Mouse (Mus musculus) neural tube, embryonic 11.5 days (tissue): ENCODE results near the gene Calml4. TPM values are rescaled to one million over a fixed set of nuclear protein-coding genes. Genes with fewer than 3 reads are reported as not detected.
A peak's percentile ranks its signal among the peaks of the same experiment; 100 is the strongest.
"Not testable (repeated sequence)": the region's sequence is repeated elsewhere in the genome, so short reads cannot be mapped to it uniquely, and the experiment has no call there.

Experiments
- ATAC-seq: fragments of 200-750 bp; cut with Nextera tagmentation; 2 replicates; pipeline ENCODE4 v1.8.0; 2017; ENCODE audit warnings: moderate number of reproducible peaks, mild to moderate bottlenecking, moderate TSS enrichment, moderate library complexity; ENCODE audit not compliant: insufficient read depth, low FRiP score, low TSS enrichment
- DNase-seq: peaks from one replicate; pipeline ENCODE4 v3.0.0-alpha.2; 2015; ENCODE audit warnings: low spot score
- H3K27ac ChIP-seq: fragments of 300-500 bp; sonication (generic); 2 replicates; pipeline ENCODE4 v1.5.1; 2014; ENCODE audit warnings: low read depth, mild to moderate bottlenecking, low read length
- H3K27me3 ChIP-seq: fragments of 300-500 bp; sonication (generic); 2 replicates; pipeline ENCODE4 v1.6.1; 2014; ENCODE audit warnings: mild to moderate bottlenecking, low read length, mixed read lengths; ENCODE audit not compliant: control insufficient read depth, insufficient read depth
- H3K36me3 ChIP-seq: fragments of 300-500 bp; sonication (generic); 2 replicates; pipeline ENCODE4 v1.6.1; 2014; ENCODE audit warnings: mild to moderate bottlenecking, low read length, moderate library complexity, mixed read lengths; ENCODE audit not compliant: control insufficient read depth, insufficient read depth
- H3K4me1 ChIP-seq: fragments of 300-500 bp; sonication (generic); 2 replicates; pipeline ENCODE4 v1.6.1; 2014; ENCODE audit warnings: low read length, mixed read lengths; ENCODE audit not compliant: control insufficient read depth, insufficient read depth
- H3K4me2 ChIP-seq: fragments of 300-500 bp; sonication (generic); 2 replicates; pipeline ENCODE4 v1.6.1; 2014; ENCODE audit warnings: low read depth, mild to moderate bottlenecking, moderate library complexity
- H3K4me3 ChIP-seq: fragments of 300-500 bp; sonication (generic); 2 replicates; pipeline ENCODE4 v1.5.1; 2014; ENCODE audit warnings: low read depth, low read length
- H3K9ac ChIP-seq: fragments of 300-500 bp; sonication (generic); 2 replicates; pipeline ENCODE4 v1.6.1; 2014; ENCODE audit warnings: mild to moderate bottlenecking, low read length
- H3K9me3 ChIP-seq: fragments of 300-500 bp; sonication (generic); 2 replicates; pipeline ENCODE4 v1.6.1; 2016; ENCODE audit warnings: low read length; ENCODE audit not compliant: control insufficient read depth
- WGBS: fragments of 180-500 bp; shearing (Covaris S2); extraction: QIAGEN DNeasy Blood & Tissue Kit; methylation state at CpG from one replicate; pipeline ENCODE4 v1.1.7; 2014; 5-methylcytosine and 5-hydroxymethylcytosine counted together
- polyA plus RNA-seq: library from polyadenylated mRNA; unstranded; fragments of >200 nt; fragmentation: Nextera tagmentation; extraction: Ambion mirVana; gene quantifications from 2 replicates; pipeline ENCODE4 v1.2.1, GENCODE M21; 2014

Gene Calml4
- polyA plus RNA-seq, 1 experiment from 2014 or later, result 1.8 TPM

DNA sequence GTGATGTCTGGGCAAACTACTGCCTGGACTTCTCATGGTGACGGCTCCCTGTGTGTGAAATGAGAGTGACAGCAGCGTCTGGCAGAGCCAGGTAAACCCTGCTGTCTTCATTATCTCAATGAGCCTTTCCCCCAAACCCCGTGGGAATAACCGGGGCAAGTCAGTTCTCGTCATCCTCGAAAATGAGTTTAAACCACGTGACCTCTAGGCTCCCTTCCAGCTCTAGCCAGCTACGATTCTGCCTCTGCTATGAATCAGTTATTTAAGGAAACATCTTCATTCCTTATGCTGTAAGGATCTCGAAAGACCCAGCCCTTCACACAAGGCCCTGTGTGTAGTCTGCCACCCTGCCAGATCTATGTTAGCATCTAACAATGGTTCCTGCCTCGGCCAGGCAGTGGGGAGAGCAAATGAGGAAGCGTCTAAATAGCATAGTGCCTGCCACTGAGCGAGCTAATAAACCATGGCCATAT, 40.7 kb upstream of the Calml4 start:
- Histone ChIP-seq H3K9ac (no peak overlapping the region), H3K4me3 (no peak overlapping the region), H3K36me3 (no peaks in the 10 kb centered on the region), H3K4me2 (no peak overlapping the region), H3K9me3 (no peaks in the 10 kb centered on the region), H3K4me1 (no peaks in the 10 kb centered on the region; the same call in 1 of the 2 replicates), H3K27ac (no peak overlapping the region), H3K27me3 (no peaks in the 10 kb centered on the region)
- 74% methylated on average over 12 of the region's 12 CpGs for WGBS
- DNase-seq (no peak), ATAC-seq (no peak)

GRCm38 (mm10) chr9:62817828-62818614, 39.9 kb upstream of the Calml4 start:
- Histone ChIP-seq H3K27ac (no peak overlapping the region), H3K36me3 (no peaks in the 10 kb centered on the region), H3K27me3 (no peaks in the 10 kb centered on the region), H3K4me2 (no peak overlapping the region), H3K4me3 (no peak overlapping the region), H3K9ac (no peak overlapping the region), H3K9me3 (no peaks in the 10 kb centered on the region), H3K4me1 (no peaks in the 10 kb centered on the region)
- ATAC-seq, result no peak
- WGBS, result 84% methylated on average over 4 of the region's 4 CpGs
- no peak for DNase-seq

- H3K27me3 ChIP-seq, result no peaks in the 10 kb centered on the region
- 90% methylated on average over 3 of the region's 3 CpGs for WGBS
- H3K9me3 ChIP-seq, result no peaks in the 10 kb centered on the region
- H3K4me2 ChIP-seq, result no peak overlapping the region
- H3K36me3 ChIP-seq, result no peaks in the 10 kb centered on the region
- no peak overlapping the region for H3K27ac ChIP-seq
- H3K4me1 ChIP-seq, result no peaks in the 10 kb centered on the region
- ATAC-seq, result no peak
- no peak overlapping the region for H3K4me3 ChIP-seq
- DNase-seq, result no peak
- no peak overlapping the region for H3K9ac ChIP-seq
Observed at GRCm38 (mm10) chr9:62819494-62819893, 38.4 kb upstream of the Calml4 start.

GRCm38 (mm10) chr9:62819910-62820309, 38.0 kb upstream of the Calml4 start:
- not testable (repeated sequence) for ATAC-seq, H3K4me1 ChIP-seq, H3K9me3 ChIP-seq, H3K27ac ChIP-seq, H3K9ac ChIP-seq, H3K36me3 ChIP-seq, H3K4me3 ChIP-seq, H3K4me2 ChIP-seq, DNase-seq, H3K27me3 ChIP-seq
- WGBS, result 89% methylated on average over 6 of the region's 6 CpGs

GRCm38 (mm10) chr9:62820829-62821228, 37.1 kb upstream of the Calml4 start:
- no peak overlapping the region for H3K27ac ChIP-seq
- no peak for ATAC-seq
- no peaks in the 10 kb centered on the region for H3K27me3 ChIP-seq
- no peak for DNase-seq
- H3K4me2 ChIP-seq, result no peak overlapping the region
- no peaks in the 10 kb centered on the region for H3K36me3 ChIP-seq
- no peak overlapping the region for H3K4me3 ChIP-seq
- H3K4me1 ChIP-seq, result peaks cover 2% of the 10 kb centered on the region; the same call in 1 of the 2 replicates
- WGBS, result 87% methylated on average over 6 of the region's 6 CpGs
- H3K9ac ChIP-seq, result no peak overlapping the region
- no peaks in the 10 kb centered on the region for H3K9me3 ChIP-seq

DNA sequence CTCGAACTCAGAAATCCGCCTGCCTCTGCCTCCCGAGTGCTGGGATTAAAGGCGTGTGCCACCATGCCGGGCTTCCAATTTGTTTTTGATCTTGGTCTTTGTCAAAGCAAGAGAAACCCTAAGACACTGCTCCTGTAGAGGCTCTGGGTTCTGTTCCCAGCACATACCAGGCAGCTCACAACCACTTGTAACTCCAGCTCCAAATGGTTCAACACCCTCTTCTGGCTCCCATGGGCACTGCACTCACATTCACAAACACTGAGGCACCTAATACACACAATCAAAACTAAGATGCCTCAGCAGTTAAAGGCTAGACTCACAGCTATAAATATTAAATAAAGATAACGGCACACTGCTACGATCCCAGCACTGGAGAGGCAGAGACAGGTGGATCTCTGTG, 36.1 kb upstream of the Calml4 start:
- no peak for DNase-seq
- H3K27me3 ChIP-seq, result no peaks in the 10 kb centered on the region
- no peaks in the 10 kb centered on the region for H3K36me3 ChIP-seq
- no peaks in the 10 kb centered on the region for H3K9me3 ChIP-seq
- H3K4me1 ChIP-seq, result peaks cover 2% of the 10 kb centered on the region; the same call in 1 of the 2 replicates
- H3K27ac ChIP-seq, result no peak overlapping the region
- H3K4me2 ChIP-seq, result no peak overlapping the region
- no peak overlapping the region for H3K4me3 ChIP-seq
- WGBS, result 94% methylated on average over 7 of the region's 7 CpGs
- no peak overlapping the region for H3K9ac ChIP-seq
- ATAC-seq, result no peak

GRCm38 (mm10) chr9:62825791-62826393, 32.0 kb upstream of the Calml4 start:
- no peak for ATAC-seq
- H3K9ac ChIP-seq, result no peak overlapping the region
- H3K27ac ChIP-seq, result no peak overlapping the region

GRCm38 (mm10) chr9:62826456-62826855, 31.4 kb upstream of the Calml4 start:
- WGBS, result 10% methylated on average over 7 of the region's 7 CpGs
- no peak overlapping the region for H3K4me2 ChIP-seq
- no peak for ATAC-seq

More at GRCm38 (mm10) chr9:62825791-62826393, 32.0 kb upstream of the Calml4 start:
- DNase-seq, result no peak
- no peaks in the 10 kb centered on the region for H3K9me3 ChIP-seq
- no peak overlapping the region for H3K4me2 ChIP-seq
- H3K27me3 ChIP-seq, result no peaks in the 10 kb centered on the region
- no peaks in the 10 kb centered on the region for H3K36me3 ChIP-seq
- 10% methylated on average over 8 of the region's 9 CpGs for WGBS
- peaks cover 4% of the 10 kb centered on the region; the same call in 1 of the 2 replicates for H3K4me1 ChIP-seq
- no peak overlapping the region for H3K4me3 ChIP-seq

More at GRCm38 (mm10) chr9:62826456-62826855, 31.4 kb upstream of the Calml4 start:
- Histone ChIP-seq H3K36me3 (no peaks in the 10 kb centered on the region), H3K27ac (peak overlapping the region; percentile 42; the same call in 1 of the 2 replicates), H3K4me3 (no peak overlapping the region), H3K9me3 (no peaks in the 10 kb centered on the region), H3K4me1 (peaks cover 4% of the 10 kb centered on the region; the same call in 1 of the 2 replicates), H3K27me3 (no peaks in the 10 kb centered on the region), H3K9ac (no peak overlapping the region)
- DNase-seq, result no peak
